Mouse (Mus musculus): ENCODE results near the gene Apba1. TPM values are rescaled to one million over a fixed set of nuclear protein-coding genes. Genes with fewer than 3 reads are reported as not detected.

The Apba1 gene
- polyA plus RNA-seq, 1 experiment = 80.4 TPM

GRCm38 (mm10) chr19:23875819-23876218 lies 117.1 kb downstream of the Apba1 start:
- DNase-seq = no peak
- Histone ChIP-seq H3K27me3 (ENCODE audit: control insufficient read depth, insufficient read depth, low read length) (no peaks in the 10 kb centered on the region), H3K4me3 (replicated peaks; ENCODE audit: insufficient read depth, low read depth, low read length) (no peak overlapping the region), H3K4me1 (ENCODE audit: control insufficient read depth, insufficient read depth, low read length) (peaks cover 17% of the 10 kb centered on the region), H3K27ac (ENCODE audit: insufficient read depth, low read length) (no peak overlapping the region)
- TF ChIP-seq CTCF (IDR thresholded peaks at IDR 0.05; ENCODE audit: borderline replicate concordance, insufficient read depth, low read depth, low read length) (no peak), POLR2A (IDR thresholded peaks at IDR 0.05; ENCODE audit: borderline replicate concordance, insufficient read depth, low read length) (no peak)
- 82% methylated on average over 5 of the region's 5 CpGs for WGBS

- 7% methylated on average over 7 of the region's 7 CpGs for WGBS
- TF ChIP-seq CTCF (IDR thresholded peaks at IDR 0.05; ENCODE audit: borderline replicate concordance, insufficient read depth, low read depth, low read length) (no peak), POLR2A (IDR thresholded peaks at IDR 0.05; ENCODE audit: borderline replicate concordance, insufficient read depth, low read length) (no peak)
- Histone ChIP-seq H3K27ac (ENCODE audit: insufficient read depth, low read length) (peak overlapping the region; percentile 87), H3K4me1 (ENCODE audit: control insufficient read depth, insufficient read depth, low read length) (peaks cover 18% of the 10 kb centered on the region), H3K27me3 (ENCODE audit: control insufficient read depth, insufficient read depth, low read length) (no peaks in the 10 kb centered on the region), H3K4me3 (replicated peaks; ENCODE audit: insufficient read depth, low read depth, low read length) (no peak overlapping the region)
- peak; percentile 67 to 84 for DNase-seq
Measured at GRCm38 (mm10) chr19:23879862-23880261, 121.2 kb downstream of the Apba1 start.

GRCm38 (mm10) chr19:23886169-23886568 lies 127.5 kb downstream of the Apba1 start:
- 72% methylated on average over 5 of the region's 5 CpGs for WGBS
- peaks cover 16% of the 10 kb centered on the region for H3K4me1 ChIP-seq (ENCODE audit: control insufficient read depth, insufficient read depth, low read length)
- peak in 1 of 2 experiments; percentile 10 for DNase-seq
- no peak overlapping the region for H3K27ac ChIP-seq (ENCODE audit: insufficient read depth, low read length)
- no peak overlapping the region for H3K4me3 ChIP-seq (replicated peaks; ENCODE audit: insufficient read depth, low read depth, low read length)
- TF ChIP-seq POLR2A (IDR thresholded peaks at IDR 0.05; ENCODE audit: borderline replicate concordance, insufficient read depth, low read length) (no peak), CTCF (IDR thresholded peaks at IDR 0.05; ENCODE audit: borderline replicate concordance, insufficient read depth, low read depth, low read length) (no peak)
- H3K27me3 ChIP-seq (ENCODE audit: control insufficient read depth, insufficient read depth, low read length) = no peaks in the 10 kb centered on the region

- DNase-seq = peak; percentile 62 to 73
- TF ChIP-seq CTCF (IDR thresholded peaks at IDR 0.05; ENCODE audit: borderline replicate concordance, insufficient read depth, low read depth, low read length) (no peak), POLR2A (IDR thresholded peaks at IDR 0.05; ENCODE audit: borderline replicate concordance, insufficient read depth, low read length) (no peak)
- Histone ChIP-seq H3K4me1 (ENCODE audit: control insufficient read depth, insufficient read depth, low read length) (peaks cover 20% of the 10 kb centered on the region), H3K27ac (ENCODE audit: insufficient read depth, low read length) (peak overlapping the region; percentile 34; the same call in 1 of the 2 replicates), H3K4me3 (replicated peaks; ENCODE audit: insufficient read depth, low read depth, low read length) (no peak overlapping the region), H3K27me3 (ENCODE audit: control insufficient read depth, insufficient read depth, low read length) (no peaks in the 10 kb centered on the region)
- WGBS = 18% methylated on average over 6 of the region's 6 CpGs
Measured at GRCm38 (mm10) chr19:23891421-23891820, 132.7 kb downstream of the Apba1 start.

GRCm38 (mm10) chr19:23892633-23893032 lies 133.9 kb downstream of the Apba1 start:
- H3K27ac ChIP-seq (ENCODE audit: insufficient read depth, low read length) = no peak overlapping the region
- no peak for DNase-seq
- no peak overlapping the region for H3K4me3 ChIP-seq (replicated peaks; ENCODE audit: insufficient read depth, low read depth, low read length)
- WGBS = 73% methylated on average over 37 of the region's 37 CpGs
- H3K4me1 ChIP-seq (ENCODE audit: control insufficient read depth, insufficient read depth, low read length) = peaks cover 12% of the 10 kb centered on the region; the same call in 1 of the 2 replicates
- no peak for TF ChIP-seq CTCF (IDR thresholded peaks at IDR 0.05; ENCODE audit: borderline replicate concordance, insufficient read depth, low read depth, low read length)
- TF ChIP-seq POLR2A (IDR thresholded peaks at IDR 0.05; ENCODE audit: borderline replicate concordance, insufficient read depth, low read length) = no peak
- H3K27me3 ChIP-seq (ENCODE audit: control insufficient read depth, insufficient read depth, low read length) = no peaks in the 10 kb centered on the region

GRCm38 (mm10) chr19:23893093-23893889 lies 134.6 kb downstream of the Apba1 start:
- H3K27ac ChIP-seq (ENCODE audit: insufficient read depth, low read length) = no peak overlapping the region
- 65% methylated on average over 110 of the region's 110 CpGs for WGBS

GRCm38 (mm10) chr19:23893946-23894345 lies 135.3 kb downstream of the Apba1 start:
- no peak overlapping the region for H3K27ac ChIP-seq (ENCODE audit: insufficient read depth, low read length)
- no peak for DNase-seq
- H3K4me3 ChIP-seq (replicated peaks; ENCODE audit: insufficient read depth, low read depth, low read length) = no peak overlapping the region
- 83% methylated on average over 9 of the region's 9 CpGs for WGBS
- peaks cover 12% of the 10 kb centered on the region; the same call in 1 of the 2 replicates for H3K4me1 ChIP-seq (ENCODE audit: control insufficient read depth, insufficient read depth, low read length)
- no peak for TF ChIP-seq CTCF (IDR thresholded peaks at IDR 0.05; ENCODE audit: borderline replicate concordance, insufficient read depth, low read depth, low read length)
- no peaks in the 10 kb centered on the region for H3K27me3 ChIP-seq (ENCODE audit: control insufficient read depth, insufficient read depth, low read length)

More at GRCm38 (mm10) chr19:23893093-23893889, 134.6 kb downstream of the Apba1 start:
- DNase-seq = no peak
- Histone ChIP-seq H3K4me3 (replicated peaks; ENCODE audit: insufficient read depth, low read depth, low read length) (no peak overlapping the region), H3K27me3 (ENCODE audit: control insufficient read depth, insufficient read depth, low read length) (no peaks in the 10 kb centered on the region), H3K4me1 (ENCODE audit: control insufficient read depth, insufficient read depth, low read length) (peaks cover 12% of the 10 kb centered on the region; the same call in 1 of the 2 replicates)
- no peak for TF ChIP-seq CTCF (IDR thresholded peaks at IDR 0.05; ENCODE audit: borderline replicate concordance, insufficient read depth, low read depth, low read length)
- no peak for TF ChIP-seq POLR2A (IDR thresholded peaks at IDR 0.05; ENCODE audit: borderline replicate concordance, insufficient read depth, low read length)

GRCm38 (mm10) chr19:23894822-23895221 lies 136.1 kb downstream of the Apba1 start:
- Histone ChIP-seq H3K27me3 (ENCODE audit: control insufficient read depth, insufficient read depth, low read length) (no peaks in the 10 kb centered on the region), H3K4me3 (replicated peaks; ENCODE audit: insufficient read depth, low read depth, low read length) (no peak overlapping the region), H3K4me1 (ENCODE audit: control insufficient read depth, insufficient read depth, low read length) (peaks cover 12% of the 10 kb centered on the region; the same call in 1 of the 2 replicates), H3K27ac (ENCODE audit: insufficient read depth, low read length) (no peak overlapping the region)
- WGBS = 89% methylated on average over 3 of the region's 3 CpGs
- TF ChIP-seq POLR2A (IDR thresholded peaks at IDR 0.05; ENCODE audit: borderline replicate concordance, insufficient read depth, low read length) (no peak), CTCF (IDR thresholded peaks at IDR 0.05; ENCODE audit: borderline replicate concordance, insufficient read depth, low read depth, low read length) (no peak)
- DNase-seq = no peak

Data from cerebellum, adult 2 months (tissue).